Mouse (Mus musculus) limb, embryonic 14.5 days (tissue): ENCODE results near the gene Sly. TPM values are rescaled to one million over a fixed set of nuclear protein-coding genes. Genes with fewer than 3 reads are reported as not detected.
"Not testable (repeated sequence)": the region's sequence is repeated elsewhere in the genome, so short reads cannot be mapped to it uniquely, and the experiment has no call there.

Experiments used
- ATAC-seq: fragments of 200-750 bp; cut with Nextera tagmentation; 2 replicates; pipeline ENCODE4 v1.8.0; 2017; ENCODE audit warnings: low read depth, moderate number of reproducible peaks, moderate TSS enrichment; ENCODE audit not compliant: low FRiP score
- DNase-seq: peaks from one replicate; pipeline ENCODE4 v3.0.0-alpha.2; 2015; ENCODE audit warnings: low spot score
- H3K27ac ChIP-seq: fragments of 300-500 bp; sonication (generic); replicated peaks from 2 replicates; pipeline ENCODE4 v1.5.1; 2014; ENCODE audit warnings: low read depth, mild to moderate bottlenecking, low read length, moderate library complexity, mixed read lengths
- H3K27me3 ChIP-seq: fragments of 300-500 bp; sonication (generic); 2 replicates; pipeline ENCODE4 v1.6.1; 2014; ENCODE audit warnings: low read length, mixed read lengths; ENCODE audit not compliant: control insufficient read depth, insufficient read depth
- H3K36me3 ChIP-seq: fragments of 300-500 bp; sonication (generic); 2 replicates; pipeline ENCODE4 v1.6.1; 2014; ENCODE audit warnings: mild to moderate bottlenecking, low read length, moderate library complexity, mixed read lengths; ENCODE audit not compliant: control insufficient read depth, insufficient read depth
- H3K4me1 ChIP-seq: fragments of 300-500 bp; sonication (generic); 2 replicates; pipeline ENCODE4 v1.6.1; 2014; ENCODE audit warnings: antibody characterized with exemption, low read length, mixed read lengths; ENCODE audit not compliant: control insufficient read depth, insufficient read depth
- H3K4me2 ChIP-seq: fragments of 300-500 bp; sonication (generic); replicated peaks from 2 replicates; pipeline ENCODE4 v1.6.1; 2014; ENCODE audit warnings: low read depth, mild to moderate bottlenecking, low read length, moderate library complexity; ENCODE audit not compliant: severe bottlenecking
- H3K4me3 ChIP-seq: fragments of 300-500 bp; sonication (generic); replicated peaks from 2 replicates; pipeline ENCODE4 v1.5.1; 2014; ENCODE audit warnings: low read length
- H3K9ac ChIP-seq: fragments of 300-500 bp; sonication (generic); 2 replicates; pipeline ENCODE4 v1.6.1; 2014; ENCODE audit warnings: mild to moderate bottlenecking, low read depth, low read length, moderate library complexity; ENCODE audit not compliant: severe bottlenecking
- H3K9me3 ChIP-seq: fragments of 300-500 bp; sonication (generic); 2 replicates; pipeline ENCODE4 v1.6.1; 2016; ENCODE audit warnings: low read length; ENCODE audit not compliant: control insufficient read depth
- WGBS: fragments of 180-500 bp; shearing (Covaris S2); extraction: QIAGEN DNeasy Blood & Tissue Kit; methylation state at CpG from one replicate; pipeline ENCODE4 v1.1.7; 2014; 5-methylcytosine and 5-hydroxymethylcytosine counted together
- polyA plus RNA-seq, 2 experiments: library from polyadenylated mRNA; depleted of rRNA in 1 of 2; stranded (reverse) in 1 of 2; unstranded in 1 of 2; fragments of >200 nt; fragmentation: Nextera tagmentation in 1 of 2; extraction: Ambion mirVana in 1 of 2; gene quantifications; 2 replicates each; pipeline versions ENCODE4 v1.2.1 to v1.2.3; 2012 to 2014

Gene Sly
- not detected in 2 replicates for polyA plus RNA-seq (2012; rRNA removed)
- not detected in 2 replicates for polyA plus RNA-seq (2014; fragmentation: Nextera tagmentation; extraction: Ambion mirVana)

DNA sequence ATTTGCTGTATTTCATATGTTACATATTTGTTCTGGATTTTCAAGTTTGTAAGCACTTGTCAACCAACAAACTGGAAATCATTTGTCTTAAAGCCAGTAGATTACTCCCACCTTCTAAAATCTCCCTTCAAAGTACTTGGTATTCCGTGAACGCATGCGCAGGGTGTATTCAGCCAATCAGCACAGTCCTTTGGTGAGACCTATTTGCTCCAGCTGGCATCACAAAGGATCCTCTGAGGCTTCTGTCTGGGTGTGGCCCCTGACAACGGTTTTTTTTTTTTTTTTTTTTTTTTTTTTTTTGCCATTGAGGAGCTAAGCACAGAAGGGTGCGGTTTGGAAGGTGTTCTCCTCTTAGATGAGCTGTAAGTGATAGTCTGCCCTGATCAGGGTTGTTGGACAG, at the start of gene Sly:
Gene Sly, plus strand, starts transcription at position 301 of the 400 bp plus-strand sequence.
- not testable (repeated sequence) for H3K4me3 ChIP-seq, H3K9me3 ChIP-seq, H3K36me3 ChIP-seq, H3K27me3 ChIP-seq, H3K4me2 ChIP-seq, H3K27ac ChIP-seq, ATAC-seq, H3K9ac ChIP-seq, H3K4me1 ChIP-seq, DNase-seq
- WGBS: no CpG with 5 or more reads among the region's 5 CpGs
